Mouse (Mus musculus): ENCODE data around the gene Pus7l.

- TF ChIP-seq EP300 (IDR thresholded peaks at IDR 0.05; ENCODE audit: low read depth) (no peak), CTCF (IDR thresholded peaks at IDR 0.05; ENCODE audit: low read depth) (peak; percentile 49)
Measured at GRCm38 (mm10) chr15:94543409-94544051, at the start of gene Pus7l, which contains the start of gene Irak4.
